Mouse (Mus musculus) limb, embryonic 12.5 days (tissue): ENCODE results near the gene Ebi3. TPM values are rescaled to one million over a fixed set of nuclear protein-coding genes. Genes with fewer than 3 reads are reported as not detected.

Source experiments
- ATAC-seq: fragments of 200-750 bp; cut with Nextera tagmentation; 2 replicates; pipeline ENCODE4 v1.8.0; 2017; ENCODE audit warnings: low read depth, moderate TSS enrichment; ENCODE audit not compliant: insufficient number of reproducible peaks, insufficient read depth, low FRiP score, low TSS enrichment
- H3K27ac ChIP-seq: fragments of 300-500 bp; sonication (generic); 2 replicates; pipeline ENCODE4 v1.5.1; 2016; ENCODE audit warnings: mild to moderate bottlenecking, moderate library complexity
- H3K27me3 ChIP-seq: fragments of 300-500 bp; sonication (generic); 2 replicates; pipeline ENCODE4 v1.6.1; 2016; ENCODE audit warnings: mild to moderate bottlenecking, moderate library complexity
- H3K36me3 ChIP-seq: fragments of 300-500 bp; sonication (generic); 2 replicates; pipeline ENCODE4 v1.6.1; 2016; ENCODE audit warnings: mild to moderate bottlenecking, moderate library complexity
- H3K4me1 ChIP-seq: fragments of 300-500 bp; sonication (generic); replicated peaks from 2 replicates; pipeline ENCODE4 v1.6.1; 2016
- H3K4me2 ChIP-seq: fragments of 300-500 bp; sonication (generic); 2 replicates; pipeline ENCODE4 v1.6.1; 2016; ENCODE audit warnings: mild to moderate bottlenecking, moderate library complexity
- H3K4me3 ChIP-seq: fragments of 300-500 bp; sonication (generic); replicated peaks from 2 replicates; pipeline ENCODE4 v1.5.1; 2016; ENCODE audit warnings: mild to moderate bottlenecking
- H3K9ac ChIP-seq: fragments of 300-500 bp; sonication (generic); replicated peaks from 2 replicates; pipeline ENCODE4 v1.6.1; 2016; ENCODE audit warnings: mild to moderate bottlenecking, moderate library complexity
- H3K9me3 ChIP-seq: fragments of 300-500 bp; sonication (generic); 2 replicates; pipeline ENCODE4 v1.6.1; 2016; ENCODE audit warnings: mild to moderate bottlenecking, moderate library complexity
- WGBS: fragments of 180-500 bp; shearing (Covaris S2); methylation state at CpG from one replicate; pipeline ENCODE4 v1.1.7; 2016; 5-methylcytosine and 5-hydroxymethylcytosine counted together
- polyA plus RNA-seq: library from polyadenylated mRNA; unstranded; fragments of >200 nt; fragmentation: Nextera tagmentation; extraction: Ambion mirVana; gene quantifications from 2 replicates; pipeline ENCODE4 v1.2.1, GENCODE M21; 2016

Gene Ebi3
- polyA plus RNA-seq, 1 experiment from 2014 or later, result 1.6 TPM

- Histone ChIP-seq H3K4me3 (peak within 1 kb of the TSS; percentile 63), H3K4me1 (peaks cover 12% of the 10 kb centered on the region), H3K36me3 (peaks cover 50% of the 10 kb centered on the region), H3K27ac (no peak within 1 kb of the TSS; the same call in 1 of the 2 replicates), H3K9me3 (no peaks in the 10 kb centered on the region), H3K9ac (peak within 1 kb of the TSS; percentile 78), H3K4me2 (peak within 1 kb of the TSS; percentile 83), H3K27me3 (peaks cover 5% of the 10 kb centered on the region; the same call in 1 of the 2 replicates)
- 8% methylated on average over 55 of the region's 55 CpGs for WGBS
- no peak for ATAC-seq
These were observed 17.8 kb downstream of the Ebi3 start, which contains the start of gene Shd for GRCm38 (mm10) chr17:55969966-55970891. Gene Shd (plus strand): TSS chr17:55970467.

- Histone ChIP-seq H3K4me2 (peak overlapping the region; percentile 83), H3K4me3 (peak overlapping the region; percentile 63), H3K9me3 (no peaks in the 10 kb centered on the region), H3K27me3 (peaks cover 5% of the 10 kb centered on the region; the same call in 1 of the 2 replicates), H3K4me1 (peaks cover 15% of the 10 kb centered on the region), H3K9ac (peak overlapping the region; percentile 78; the same call in 1 of the 2 replicates), H3K36me3 (peaks cover 45% of the 10 kb centered on the region), H3K27ac (no peak overlapping the region)
- ATAC-seq, result no peak
- 22% methylated on average over 22 of the region's 22 CpGs for WGBS
These were observed 19.0 kb downstream of the Ebi3 start for GRCm38 (mm10) chr17:55971453-55971852.

- no peak overlapping the region for H3K4me3 ChIP-seq
- no peak overlapping the region for H3K4me2 ChIP-seq
- H3K27ac ChIP-seq, result no peak overlapping the region
- H3K36me3 ChIP-seq, result peaks cover 24% of the 10 kb centered on the region
- peaks cover 6% of the 10 kb centered on the region for H3K4me1 ChIP-seq
- no peak overlapping the region for H3K9ac ChIP-seq
- peak; percentile 43 for ATAC-seq
- 19% methylated on average over 13 of the region's 13 CpGs for WGBS
- H3K27me3 ChIP-seq, result peaks cover 2% of the 10 kb centered on the region; the same call in 1 of the 2 replicates
- H3K9me3 ChIP-seq, result no peaks in the 10 kb centered on the region; the same call in 1 of the 2 replicates
These were observed 23.9 kb downstream of the Ebi3 start for GRCm38 (mm10) chr17:55976255-55976862.

- no peak overlapping the region for H3K9ac ChIP-seq
- no peak overlapping the region for H3K4me3 ChIP-seq
- ATAC-seq, result no peak
- H3K4me2 ChIP-seq, result no peak overlapping the region
- H3K27me3 ChIP-seq, result no peaks in the 10 kb centered on the region
- WGBS, result 53% methylated on average over 3 of the region's 3 CpGs
- H3K9me3 ChIP-seq, result no peaks in the 10 kb centered on the region; the same call in 1 of the 2 replicates
- H3K4me1 ChIP-seq, result 0 out of 2 replicates have a peak, but pooled peaks cover 3% of the 10 kb centered on the region
- H3K36me3 ChIP-seq, result peaks cover 24% of the 10 kb centered on the region
- no peak overlapping the region for H3K27ac ChIP-seq
These were observed 24.9 kb downstream of the Ebi3 start for GRCm38 (mm10) chr17:55977301-55977700.

GRCm38 (mm10) chr17:55986030-55986961 is 33.9 kb downstream of the Ebi3 start, which contains the start of gene Fsd1:
Gene Fsd1 (plus strand): TSS chr17:55986509.
- H3K4me1 ChIP-seq, result peaks cover 9% of the 10 kb centered on the region
- peak within 1 kb of the TSS; percentile 68 for H3K4me3 ChIP-seq
- ATAC-seq, result peak; percentile 58; the same call in 1 of the 2 replicates
- peak within 1 kb of the TSS; percentile 89 for H3K4me2 ChIP-seq
- H3K27ac ChIP-seq, result no peak within 1 kb of the TSS
- no peaks in the 10 kb centered on the region for H3K27me3 ChIP-seq
- H3K36me3 ChIP-seq, result peaks cover 26% of the 10 kb centered on the region
- 10% methylated on average over 35 of the region's 35 CpGs for WGBS
- no peaks in the 10 kb centered on the region for H3K9me3 ChIP-seq
- peak within 1 kb of the TSS; percentile 79 for H3K9ac ChIP-seq

GRCm38 (mm10) chr17:55990278-55990898 is 37.9 kb downstream of the Ebi3 start:
- Histone ChIP-seq H3K4me3 (no peak overlapping the region), H3K9ac (no peak overlapping the region), H3K27ac (no peak overlapping the region), H3K9me3 (no peaks in the 10 kb centered on the region), H3K27me3 (no peaks in the 10 kb centered on the region), H3K4me1 (peaks cover 9% of the 10 kb centered on the region), H3K36me3 (peaks cover 54% of the 10 kb centered on the region), H3K4me2 (no peak overlapping the region)
- ATAC-seq, result 0 out of 2 replicates have a peak, but pooled peaks have one; percentile 4
- 79% methylated on average over 8 of the region's 8 CpGs for WGBS

- Histone ChIP-seq H3K9me3 (no peaks in the 10 kb centered on the region), H3K9ac (no peak overlapping the region), H3K4me3 (no peak overlapping the region), H3K4me1 (no peaks in the 10 kb centered on the region), H3K27me3 (peaks cover 18% of the 10 kb centered on the region), H3K27ac (no peak overlapping the region), H3K36me3 (peaks cover 54% of the 10 kb centered on the region), H3K4me2 (no peak overlapping the region)
- ATAC-seq, result no peak
- 87% methylated on average over 15 of the region's 15 CpGs for WGBS
These were observed 43.6 kb downstream of the Ebi3 start for GRCm38 (mm10) chr17:55996007-55996406.

- Histone ChIP-seq H3K27ac (no peak overlapping the region), H3K4me1 (no peaks in the 10 kb centered on the region), H3K9me3 (no peaks in the 10 kb centered on the region), H3K4me2 (peak overlapping the region; percentile 38), H3K9ac (no peak overlapping the region), H3K27me3 (peaks cover 31% of the 10 kb centered on the region), H3K4me3 (peak overlapping the region; percentile 19), H3K36me3 (peaks cover 28% of the 10 kb centered on the region)
- WGBS, result 5% methylated on average over 30 of the region's 30 CpGs
- ATAC-seq, result 0 out of 2 replicates have a peak, but pooled peaks have one; percentile 35
These were observed 47.5 kb downstream of the Ebi3 start for GRCm38 (mm10) chr17:55999794-56000499.

GRCm38 (mm10) chr17:56003000-56003399 is 50.6 kb downstream of the Ebi3 start:
- no peak overlapping the region for H3K27ac ChIP-seq
- H3K4me1 ChIP-seq, result peaks cover 11% of the 10 kb centered on the region; the same call in 1 of the 2 replicates
- ATAC-seq, result no peak
- H3K4me2 ChIP-seq, result no peak overlapping the region
- no peak overlapping the region for H3K4me3 ChIP-seq
- WGBS, result 79% methylated on average over 3 of the region's 3 CpGs
- no peaks in the 10 kb centered on the region for H3K9me3 ChIP-seq
- H3K27me3 ChIP-seq, result peaks cover 31% of the 10 kb centered on the region
- no peaks in the 10 kb centered on the region for H3K36me3 ChIP-seq
- no peak overlapping the region; the same call in 1 of the 2 replicates for H3K9ac ChIP-seq
